Mouse (Mus musculus): ENCODE measurements at regions not wholly inside any gene's neighbourhood (a gene's known extent, or its start where the extent isn't known, plus 50 kb on each side); places are given as distances from the start of the nearest gene placed in this dataset.

- DNase-seq (ENCODE audit: low read depth, low spot score) = no peak
Measured at GRCm38 (mm10) chr2:81714716-81715115, 338.3 kb upstream of the Zfp804a start.

DNA sequence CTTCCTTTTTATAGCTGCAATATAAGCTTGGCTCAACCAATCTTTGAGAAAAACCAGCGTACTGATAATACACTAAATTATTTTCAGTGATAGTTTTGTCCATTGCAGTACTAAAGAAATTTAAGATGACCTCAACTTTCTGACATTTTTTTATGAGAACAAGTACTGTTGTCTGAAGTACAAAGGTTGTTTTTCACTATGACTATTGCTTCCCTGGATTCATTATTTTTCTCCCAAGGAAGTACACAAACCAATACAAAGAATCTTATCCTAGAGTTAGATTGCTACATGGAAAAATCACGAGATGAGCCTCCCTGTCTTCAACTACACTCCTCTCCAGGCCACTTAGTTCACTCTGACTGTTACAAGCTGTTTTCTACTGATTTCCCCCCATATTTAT, 319.5 kb upstream of the Zfp804a start:
- no peak for DNase-seq (ENCODE audit: low read depth, low spot score)

GRCm38 (mm10) chr2:81734031-81734430, 319.0 kb upstream of the Zfp804a start:
- peak; percentile 47 for DNase-seq (ENCODE audit: low read depth, low spot score)

GRCm38 (mm10) chr2:81765778-81766177, 287.2 kb upstream of the Zfp804a start:
- DNase-seq (ENCODE audit: low read depth, low spot score) = no peak

DNA sequence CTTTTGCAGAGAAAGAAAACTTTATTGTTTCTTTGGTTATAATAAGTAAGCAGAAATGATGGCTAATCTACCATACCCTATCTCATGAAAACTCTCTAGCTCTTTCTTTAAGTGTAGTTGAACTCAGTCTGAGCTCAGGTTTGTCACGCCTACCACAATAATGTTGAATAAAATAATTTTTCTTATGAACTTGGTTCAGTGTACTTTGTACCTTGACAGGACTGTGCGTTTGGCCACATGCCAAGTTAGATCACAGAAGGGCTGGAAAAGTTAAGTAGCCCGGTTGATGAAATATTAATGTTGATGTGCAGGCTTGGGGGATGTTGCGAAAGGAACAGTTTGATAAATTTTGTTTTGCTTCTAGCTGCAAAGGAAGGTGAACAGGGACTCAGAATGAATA, 270.0 kb upstream of the Zfp804a start:
- DNase-seq (ENCODE audit: low read depth, low spot score) = no peak

Data from 3T3-L1 (cell line).